Mouse (Mus musculus) intestine, postnatal 0 days (tissue): Measurements from ENCODE around the gene Tap2. TPM values are rescaled to one million over a fixed set of nuclear protein-coding genes. Genes with fewer than 3 reads are reported as not detected.

ENCODE experiments used
- ATAC-seq: fragments of 200-750 bp; cut with Nextera tagmentation; 2 replicates; pipeline ENCODE4 v1.8.0; 2017; ENCODE audit warnings: mild to moderate bottlenecking, moderate TSS enrichment, moderate library complexity
- H3K27ac ChIP-seq: fragments of 300-500 bp; sonication (generic); 2 replicates; pipeline ENCODE4 v1.5.1; 2014; ENCODE audit warnings: mild to moderate bottlenecking, low read depth, low read length, moderate library complexity
- H3K27me3 ChIP-seq: fragments of 300-500 bp; sonication (generic); replicated peaks from 2 replicates; pipeline ENCODE4 v1.6.1; 2014; ENCODE audit warnings: low read length, mixed read lengths; ENCODE audit not compliant: control insufficient read depth, insufficient read depth
- H3K36me3 ChIP-seq: fragments of 300-500 bp; sonication (generic); 2 replicates; pipeline ENCODE4 v1.6.1; 2014; ENCODE audit warnings: mild to moderate bottlenecking, moderate library complexity; ENCODE audit not compliant: control insufficient read depth, insufficient read depth
- H3K4me1 ChIP-seq: fragments of 300-500 bp; sonication (generic); replicated peaks from 2 replicates; pipeline ENCODE4 v1.6.1; 2014; ENCODE audit warnings: antibody characterized with exemption, low read length, mixed read lengths; ENCODE audit not compliant: control insufficient read depth, insufficient read depth
- H3K4me2 ChIP-seq: fragments of 300-500 bp; sonication (generic); replicated peaks from 2 replicates; pipeline ENCODE4 v1.6.1; 2014; ENCODE audit warnings: low read depth, mild to moderate bottlenecking, moderate library complexity
- H3K4me3 ChIP-seq: fragments of 300-500 bp; sonication (generic); 2 replicates; pipeline ENCODE4 v1.5.1; 2014; ENCODE audit warnings: low read depth, low read length
- H3K9ac ChIP-seq: fragments of 300-500 bp; sonication (generic); 2 replicates; pipeline ENCODE4 v1.6.1; 2014; ENCODE audit warnings: mild to moderate bottlenecking, low read depth, low read length
- H3K9me3 ChIP-seq: fragments of 300-500 bp; sonication (generic); 2 replicates; pipeline ENCODE4 v1.6.1; 2016; ENCODE audit warnings: mixed run types; ENCODE audit not compliant: control insufficient read depth
- CTCF ChIP-seq: sonication (generic); IDR thresholded peaks from 2 replicates; pipeline ENCODE4 v1.5.1; 2016; ENCODE audit warnings: low read depth, mild to moderate bottlenecking, control low read depth, antibody characterized with exemption, moderate library complexity
- WGBS: fragments of 180-500 bp; shearing (Covaris S2); extraction: QIAGEN DNeasy Blood & Tissue Kit; methylation state at CpG from one replicate; pipeline ENCODE4 v1.1.7; 2014; 5-methylcytosine and 5-hydroxymethylcytosine counted together
- polyA plus RNA-seq: library from polyadenylated mRNA; unstranded; fragments of >200 nt; fragmentation: Nextera tagmentation; extraction: Ambion mirVana; gene quantifications from 2 replicates; pipeline ENCODE4 v1.2.1, GENCODE M21; 2015

The Tap2 gene
- polyA plus RNA-seq, 1 experiment from 2014 or later, result 11.2 TPM

DNA sequence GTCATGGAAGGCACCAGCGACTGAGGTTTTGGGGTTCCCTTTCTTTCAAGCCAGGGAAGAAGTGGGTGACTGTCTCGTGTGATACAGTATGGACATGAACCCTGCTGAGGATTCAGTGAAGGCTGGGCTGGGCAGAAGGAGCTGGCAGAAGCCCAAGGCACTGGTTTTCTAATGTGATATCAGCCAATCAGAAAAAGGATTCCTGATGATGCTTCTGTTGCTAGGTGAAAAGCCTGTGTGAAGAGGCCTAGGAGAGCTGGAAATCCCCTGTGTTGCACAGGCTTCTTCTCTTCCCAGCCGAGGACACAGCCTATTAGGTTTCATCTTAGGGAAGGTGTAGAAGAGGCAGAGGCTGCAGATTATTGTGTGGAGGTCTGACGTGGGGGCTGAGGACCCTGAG is 58.2 kb downstream of the Tap2 start:
- Histone ChIP-seq H3K27ac (no peak overlapping the region), H3K36me3 (no peaks in the 10 kb centered on the region), H3K9ac (no peak overlapping the region), H3K9me3 (no peaks in the 10 kb centered on the region), H3K4me2 (no peak overlapping the region), H3K4me1 (peaks cover 3% of the 10 kb centered on the region; the same call in 1 of the 2 replicates), H3K4me3 (no peak overlapping the region), H3K27me3 (peaks cover 37% of the 10 kb centered on the region)
- TF ChIP-seq CTCF, result no peak
- 27% methylated on average over 4 of the region's 4 CpGs for WGBS
- ATAC-seq, result 0 out of 2 replicates have a peak, but pooled peaks have one; percentile 29

DNA sequence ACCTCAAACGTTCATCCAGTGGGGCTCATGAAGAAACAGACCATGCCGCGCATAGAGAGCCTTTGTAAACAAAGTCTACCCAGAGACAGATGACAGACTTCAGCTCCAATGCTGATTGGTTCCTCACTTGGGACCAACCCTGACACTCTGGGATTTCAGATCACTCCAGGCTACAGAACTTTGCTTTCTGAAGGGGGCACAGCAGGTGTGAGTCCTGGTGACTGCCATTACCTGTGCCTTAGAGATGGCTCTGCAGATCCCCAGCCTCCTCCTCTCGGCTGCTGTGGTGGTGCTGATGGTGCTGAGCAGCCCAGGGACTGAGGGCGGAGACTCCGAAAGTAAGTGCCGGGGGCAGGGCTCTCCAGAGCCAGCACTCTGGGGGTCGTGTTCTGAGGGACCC is 59.7 kb downstream of the Tap2 start:
- WGBS, result 2% methylated on average over 8 of the region's 8 CpGs

DNA sequence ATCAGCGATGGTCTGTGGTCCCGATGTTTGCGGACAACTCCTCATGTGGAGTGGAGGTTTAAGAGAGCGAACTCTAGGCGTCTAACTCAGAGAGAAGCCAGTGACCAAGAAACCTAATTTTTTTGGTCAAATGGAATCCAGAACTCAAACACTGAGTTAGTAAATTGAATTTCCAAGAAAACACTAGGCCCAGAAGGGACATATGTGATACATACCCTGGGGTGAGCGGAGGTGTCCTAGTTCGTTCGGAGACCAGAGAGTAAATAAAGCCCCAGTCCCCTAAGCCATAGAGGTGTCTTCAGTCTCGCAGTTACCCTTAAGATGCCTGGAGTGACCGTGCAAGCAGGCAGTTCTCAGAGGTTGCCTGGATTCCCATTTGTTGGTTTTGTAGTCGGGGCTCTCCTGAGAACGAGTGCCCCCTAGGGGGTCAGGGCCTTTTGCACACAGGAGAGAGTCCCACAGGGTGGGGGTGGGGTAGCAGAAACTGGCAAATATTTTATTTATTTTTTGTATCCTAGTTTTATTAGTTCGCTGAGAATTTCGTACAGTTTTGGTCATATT is 60.6 kb downstream of the Tap2 start:
- Histone ChIP-seq H3K9me3 (no peaks in the 10 kb centered on the region), H3K27me3 (peaks cover 27% of the 10 kb centered on the region), H3K9ac (no peak overlapping the region; the same call in 1 of the 2 replicates), H3K4me3 (peak overlapping the region; percentile 58), H3K27ac (no peak overlapping the region), H3K4me2 (peak overlapping the region; percentile 99), H3K4me1 (peaks cover 3% of the 10 kb centered on the region; the same call in 1 of the 2 replicates), H3K36me3 (no peaks in the 10 kb centered on the region)
- peak; percentile 39 for TF ChIP-seq CTCF
- no peak for ATAC-seq
- WGBS, result 13% methylated on average over 14 of the region's 14 CpGs

More for the DNA sequence above, 59.7 kb downstream of the Tap2 start:
- Histone ChIP-seq H3K36me3 (no peaks in the 10 kb centered on the region), H3K4me1 (peaks cover 3% of the 10 kb centered on the region; the same call in 1 of the 2 replicates), H3K27ac (no peak overlapping the region), H3K4me2 (peak overlapping the region; percentile 99), H3K9me3 (no peaks in the 10 kb centered on the region), H3K27me3 (peaks cover 29% of the 10 kb centered on the region), H3K4me3 (peak overlapping the region; percentile 58), H3K9ac (peak overlapping the region; percentile 22; the same call in 1 of the 2 replicates)
- TF ChIP-seq CTCF, result no peak
- ATAC-seq, result peak; percentile 66

DNA sequence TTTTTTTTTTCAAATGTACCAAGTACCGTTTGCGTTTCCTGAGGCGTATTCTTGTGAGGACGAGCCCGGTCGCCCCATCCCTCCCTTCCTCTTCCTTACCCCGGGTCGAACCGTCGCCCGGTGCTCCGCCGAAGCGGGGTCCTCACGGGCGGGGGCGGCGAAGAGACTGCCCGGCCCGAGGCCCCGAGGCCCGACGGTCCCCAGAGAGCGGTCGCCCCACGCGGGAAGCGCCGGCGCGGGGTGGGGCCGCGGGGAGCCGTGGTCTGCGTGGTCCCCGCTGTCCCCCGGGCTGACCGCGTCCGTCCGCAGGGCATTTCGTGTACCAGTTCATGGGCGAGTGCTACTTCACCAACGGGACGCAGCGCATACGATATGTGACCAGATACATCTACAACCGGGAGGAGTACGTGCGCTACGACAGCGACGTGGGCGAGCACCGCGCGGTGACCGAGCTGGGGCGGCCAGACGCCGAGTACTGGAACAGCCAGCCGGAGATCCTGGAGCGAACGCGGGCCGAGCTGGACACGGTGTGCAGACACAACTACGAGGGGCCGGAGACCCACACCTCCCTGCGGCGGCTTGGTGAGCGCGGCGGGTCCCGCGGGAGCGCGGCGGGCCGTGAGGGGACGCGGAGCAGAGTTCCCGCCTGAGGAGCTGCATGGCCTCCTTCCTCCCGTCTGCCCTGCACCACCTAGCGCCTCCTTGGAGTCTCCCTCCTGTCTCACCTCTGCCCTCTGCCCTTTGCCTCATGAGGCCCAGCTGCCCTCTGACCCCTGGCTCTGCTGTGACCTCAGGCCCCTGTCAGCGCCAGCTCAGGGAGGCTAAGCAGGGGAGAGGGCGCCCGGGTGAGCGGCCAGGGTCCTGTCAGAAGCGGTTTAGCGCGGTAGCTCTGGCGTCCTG is 61.4 kb downstream of the Tap2 start:
- Histone ChIP-seq H3K9me3 (no peaks in the 10 kb centered on the region), H3K4me3 (peak overlapping the region; percentile 58), H3K4me1 (peaks cover 3% of the 10 kb centered on the region; the same call in 1 of the 2 replicates), H3K36me3 (no peaks in the 10 kb centered on the region), H3K27me3 (peaks cover 20% of the 10 kb centered on the region), H3K4me2 (peak overlapping the region; percentile 99), H3K9ac (peak overlapping the region; percentile 51), H3K27ac (no peak overlapping the region)
- TF ChIP-seq CTCF, result peak; percentile 12; the same call in 1 of the 2 replicates
- peak; percentile 22; the same call in 1 of the 2 replicates for ATAC-seq
- 2% methylated on average over 92 of the region's 93 CpGs for WGBS

Other genes starting within 250 kb of the Tap2 start
- 23.5 and 25.5 TPM in 2 replicates for gene Vps52, start 247.7 kb upstream of the Tap2 start, polyA plus RNA-seq
- gene Rps18, start 247.5 kb upstream of the Tap2 start, polyA plus RNA-seq, result 1,060 and 1,067 TPM in 2 replicates
- gene H2-K1, start 203.2 kb upstream of the Tap2 start, polyA plus RNA-seq, result 896 and 933 TPM in 2 replicates
- 9.1 and 10.1 TPM in 2 replicates for gene Ring1, start 178.8 kb upstream of the Tap2 start, polyA plus RNA-seq
- 59.8 and 67.1 TPM in 2 replicates for gene H2-Ke6, start 175.5 kb upstream of the Tap2 start, polyA plus RNA-seq
- 99.1 and 99.5 TPM in 2 replicates for gene Slc39a7, start 171.8 kb upstream of the Tap2 start, polyA plus RNA-seq
- 19.5 and 22.1 TPM in 2 replicates for gene Rxrb, start 171.7 kb upstream of the Tap2 start, polyA plus RNA-seq
- 0.13 and 0.21 TPM in 2 replicates for gene Col11a2, start 164.1 kb upstream of the Tap2 start, polyA plus RNA-seq
- gene H2-Oa, start 111.2 kb upstream of the Tap2 start, polyA plus RNA-seq, result 0.25 and 0.90 TPM in 2 replicates
- gene H2-DMa, start 84.0 kb upstream of the Tap2 start, polyA plus RNA-seq, result 15.2 and 16.7 TPM in 2 replicates
- gene Brd2, start 80.9 kb upstream of the Tap2 start, polyA plus RNA-seq, result 51.8 and 60.0 TPM in 2 replicates
- 0.97 and 0.98 TPM in 2 replicates for gene H2-DMb2, start 60.2 kb upstream of the Tap2 start, polyA plus RNA-seq
- gene H2-DMb1, start 50.5 kb upstream of the Tap2 start, polyA plus RNA-seq, result 5.1 and 6.4 TPM in 2 replicates
- 14.1 and 15.0 TPM in 2 replicates for gene Tap1, start 16.0 kb upstream of the Tap2 start, polyA plus RNA-seq
- 36.8 and 37.7 TPM in 2 replicates for gene Psmb9, start 15.8 kb upstream of the Tap2 start, polyA plus RNA-seq
- 82.4 and 86.4 TPM in 2 replicates for gene Psmb8, start 5.8 kb upstream of the Tap2 start, polyA plus RNA-seq
- 0.17 and 0.30 TPM in 2 replicates for gene H2-Ob, start 35.4 kb downstream of the Tap2 start, polyA plus RNA-seq
- gene H2-Ab1, start 54.2 kb downstream of the Tap2 start, polyA plus RNA-seq, result 53.8 and 53.9 TPM in 2 replicates
- 35.8 and 41.2 TPM in 2 replicates for gene H2-Aa, start 84.3 kb downstream of the Tap2 start, polyA plus RNA-seq
- gene H2-Eb1, start 102.3 kb downstream of the Tap2 start, polyA plus RNA-seq, result 24.1 and 25.1 TPM in 2 replicates
- not detected in 2 replicates for gene H2-Eb2, start 122.1 kb downstream of the Tap2 start, polyA plus RNA-seq
- 43.0 and 43.4 TPM in 2 replicates for gene Btnl2, start 151.3 kb downstream of the Tap2 start, polyA plus RNA-seq
- gene Btnl1, start 173.6 kb downstream of the Tap2 start, polyA plus RNA-seq, result 114 and 119 TPM in 2 replicates
- 1.6 and 1.7 TPM in 2 replicates for gene BC051142, start 195.3 kb downstream of the Tap2 start, polyA plus RNA-seq